Mouse (Mus musculus) hindbrain, embryonic 15.5 days (tissue): ENCODE data around the gene Dcaf5. TPM values are rescaled to one million over a fixed set of nuclear protein-coding genes. Genes with fewer than 3 reads are reported as not detected.

ENCODE experiments used
- ATAC-seq: fragments of 200-750 bp; cut with Nextera tagmentation; 2 replicates; pipeline ENCODE4 v1.8.0; 2017; ENCODE audit warnings: low read depth, moderate number of reproducible peaks, moderate TSS enrichment; ENCODE audit not compliant: low FRiP score
- H3K27ac ChIP-seq: fragments of 300-500 bp; sonication (generic); replicated peaks from 2 replicates; pipeline ENCODE4 v1.5.1; 2015; ENCODE audit warnings: mild to moderate bottlenecking, inconsistent platforms
- H3K27me3 ChIP-seq: fragments of 300-500 bp; sonication (generic); 2 replicates; pipeline ENCODE4 v1.6.1; 2015; ENCODE audit warnings: control low read depth, inconsistent platforms
- H3K36me3 ChIP-seq: fragments of 300-500 bp; sonication (generic); 2 replicates; pipeline ENCODE4 v1.6.1; 2015; ENCODE audit warnings: control low read depth, inconsistent platforms
- H3K4me1 ChIP-seq: fragments of 300-500 bp; sonication (generic); replicated peaks from 2 replicates; pipeline ENCODE4 v1.6.1; 2015; ENCODE audit warnings: control low read depth, inconsistent platforms
- H3K4me2 ChIP-seq: fragments of 300-500 bp; sonication (generic); 2 replicates; pipeline ENCODE4 v1.6.1; 2015; ENCODE audit warnings: moderate library complexity, mild to moderate bottlenecking, inconsistent platforms
- H3K4me3 ChIP-seq: fragments of 300-500 bp; sonication (generic); 2 replicates; pipeline ENCODE4 v1.5.1; 2015; ENCODE audit warnings: mild to moderate bottlenecking, inconsistent platforms
- H3K9ac ChIP-seq: fragments of 300-500 bp; sonication (generic); 2 replicates; pipeline ENCODE4 v1.6.1; 2015; ENCODE audit warnings: inconsistent platforms
- H3K9me3 ChIP-seq: fragments of 300-500 bp; sonication (generic); 2 replicates; pipeline ENCODE4 v1.6.1; 2016; ENCODE audit warnings: control low read depth, inconsistent platforms
- WGBS: fragments of 180-500 bp; shearing (Covaris S2); methylation state at CpG from one replicate; pipeline ENCODE4 v1.1.7; 2015; 5-methylcytosine and 5-hydroxymethylcytosine counted together
- polyA plus RNA-seq: library from polyadenylated mRNA; unstranded; fragments of >200 nt; fragmentation: Nextera tagmentation; extraction: Ambion mirVana; gene quantifications from 2 replicates; pipeline ENCODE4 v1.2.1, GENCODE M21; 2015

Dcaf5 gene
- polyA plus RNA-seq, 1 experiment from 2014 or later: 23.3 TPM

GRCm38 (mm10) chr12:80329641-80330040, 106.8 kb downstream of the Dcaf5 start:
- no peaks in the 10 kb centered on the region for H3K27me3 ChIP-seq
- H3K36me3 ChIP-seq: no peaks in the 10 kb centered on the region
- no peak overlapping the region for H3K4me3 ChIP-seq
- no peak overlapping the region for H3K27ac ChIP-seq
- H3K9me3 ChIP-seq: no peaks in the 10 kb centered on the region
- 50% methylated on average over 2 of the region's 2 CpGs for WGBS
- no peaks in the 10 kb centered on the region for H3K4me1 ChIP-seq
- no peak overlapping the region for H3K4me2 ChIP-seq
- H3K9ac ChIP-seq: no peak overlapping the region
- ATAC-seq: no peak

- no peaks in the 10 kb centered on the region for H3K27me3 ChIP-seq
- H3K4me1 ChIP-seq: no peaks in the 10 kb centered on the region
- no peak overlapping the region for H3K9ac ChIP-seq
- H3K27ac ChIP-seq: no peak overlapping the region
- no peak overlapping the region for H3K4me3 ChIP-seq
- H3K9me3 ChIP-seq: no peaks in the 10 kb centered on the region
- no peak for ATAC-seq
- no peak overlapping the region for H3K4me2 ChIP-seq
- H3K36me3 ChIP-seq: no peaks in the 10 kb centered on the region
These were observed 110.4 kb downstream of the Dcaf5 start for GRCm38 (mm10) chr12:80326047-80326446.

- Histone ChIP-seq H3K9ac (no peak overlapping the region), H3K4me1 (no peaks in the 10 kb centered on the region), H3K27ac (no peak overlapping the region), H3K4me3 (no peak overlapping the region), H3K4me2 (no peak overlapping the region), H3K36me3 (no peaks in the 10 kb centered on the region), H3K9me3 (no peaks in the 10 kb centered on the region), H3K27me3 (no peaks in the 10 kb centered on the region)
- ATAC-seq: no peak
- 73% methylated on average over 1 of the region's 1 CpGs for WGBS
These were observed 111.6 kb downstream of the Dcaf5 start for GRCm38 (mm10) chr12:80324785-80325131.

- Histone ChIP-seq H3K9me3 (no peaks in the 10 kb centered on the region), H3K27me3 (no peaks in the 10 kb centered on the region), H3K4me2 (no peak overlapping the region), H3K4me1 (no peaks in the 10 kb centered on the region), H3K9ac (no peak overlapping the region), H3K27ac (no peak overlapping the region), H3K4me3 (no peak overlapping the region), H3K36me3 (no peaks in the 10 kb centered on the region)
- 83% methylated on average over 9 of the region's 9 CpGs for WGBS
- no peak for ATAC-seq
These were observed 112.2 kb downstream of the Dcaf5 start for GRCm38 (mm10) chr12:80324051-80324784.

- H3K4me2 ChIP-seq: no peak overlapping the region
- WGBS: 76% methylated on average over 8 of the region's 8 CpGs
- H3K27ac ChIP-seq: no peak overlapping the region
- ATAC-seq: no peak
- H3K9ac ChIP-seq: no peak overlapping the region
- no peaks in the 10 kb centered on the region for H3K4me1 ChIP-seq
- H3K27me3 ChIP-seq: no peaks in the 10 kb centered on the region
- H3K4me3 ChIP-seq: no peak overlapping the region
- no peaks in the 10 kb centered on the region for H3K9me3 ChIP-seq
- H3K36me3 ChIP-seq: no peaks in the 10 kb centered on the region
These were observed 112.9 kb downstream of the Dcaf5 start for GRCm38 (mm10) chr12:80323371-80324050.

- ATAC-seq: no peak
- H3K9ac ChIP-seq: no peak overlapping the region
- no peaks in the 10 kb centered on the region for H3K36me3 ChIP-seq
- no peaks in the 10 kb centered on the region for H3K9me3 ChIP-seq
- no peak overlapping the region for H3K4me3 ChIP-seq
- H3K27me3 ChIP-seq: no peaks in the 10 kb centered on the region
- H3K4me2 ChIP-seq: no peak overlapping the region
- WGBS: 70% methylated on average over 6 of the region's 6 CpGs
- no peak overlapping the region for H3K27ac ChIP-seq
- H3K4me1 ChIP-seq: no peaks in the 10 kb centered on the region
These were observed 113.9 kb downstream of the Dcaf5 start for GRCm38 (mm10) chr12:80322494-80322893.

- no peaks in the 10 kb centered on the region for H3K27me3 ChIP-seq
- H3K36me3 ChIP-seq: no peaks in the 10 kb centered on the region
- WGBS: 85% methylated on average over 2 of the region's 2 CpGs
These were observed 117.3 kb downstream of the Dcaf5 start for GRCm38 (mm10) chr12:80319062-80319461.

GRCm38 (mm10) chr12:80315321-80315720, 121.1 kb downstream of the Dcaf5 start:
- Histone ChIP-seq H3K4me1 (no peaks in the 10 kb centered on the region), H3K4me2 (no peak overlapping the region), H3K9me3 (no peaks in the 10 kb centered on the region), H3K27ac (no peak overlapping the region), H3K9ac (no peak overlapping the region), H3K27me3 (no peaks in the 10 kb centered on the region), H3K36me3 (no peaks in the 10 kb centered on the region), H3K4me3 (no peak overlapping the region)
- no peak for ATAC-seq
- WGBS: 95% methylated on average over 2 of the region's 2 CpGs

More at GRCm38 (mm10) chr12:80319062-80319461, 117.3 kb downstream of the Dcaf5 start:
- H3K4me3 ChIP-seq: no peak overlapping the region
- ATAC-seq: no peak
- no peak overlapping the region for H3K27ac ChIP-seq
- no peaks in the 10 kb centered on the region for H3K4me1 ChIP-seq
- no peaks in the 10 kb centered on the region for H3K9me3 ChIP-seq
- H3K9ac ChIP-seq: no peak overlapping the region
- H3K4me2 ChIP-seq: no peak overlapping the region

GRCm38 (mm10) chr12:80311959-80312669, 124.3 kb downstream of the Dcaf5 start:
- Histone ChIP-seq H3K36me3 (no peaks in the 10 kb centered on the region), H3K9ac (no peak overlapping the region), H3K27ac (no peak overlapping the region), H3K4me1 (no peaks in the 10 kb centered on the region), H3K9me3 (no peaks in the 10 kb centered on the region), H3K4me2 (no peak overlapping the region), H3K27me3 (no peaks in the 10 kb centered on the region), H3K4me3 (no peak overlapping the region)
- 84% methylated on average over 3 of the region's 3 CpGs for WGBS
- ATAC-seq: no peak

- Histone ChIP-seq H3K9ac (no peak overlapping the region), H3K9me3 (no peaks in the 10 kb centered on the region), H3K27ac (no peak overlapping the region), H3K36me3 (no peaks in the 10 kb centered on the region), H3K27me3 (no peaks in the 10 kb centered on the region), H3K4me2 (no peak overlapping the region), H3K4me1 (no peaks in the 10 kb centered on the region), H3K4me3 (no peak overlapping the region)
- WGBS: 84% methylated on average over 3 of the region's 3 CpGs
- no peak for ATAC-seq
These were observed 128.8 kb downstream of the Dcaf5 start for GRCm38 (mm10) chr12:80307556-80307955.

GRCm38 (mm10) chr12:80304518-80304917, 131.9 kb downstream of the Dcaf5 start:
- no peaks in the 10 kb centered on the region for H3K27me3 ChIP-seq
- WGBS: 91% methylated on average over 3 of the region's 3 CpGs
- no peak overlapping the region for H3K4me3 ChIP-seq
- H3K4me1 ChIP-seq: no peaks in the 10 kb centered on the region
- no peak overlapping the region for H3K9ac ChIP-seq
- H3K36me3 ChIP-seq: no peaks in the 10 kb centered on the region
- H3K9me3 ChIP-seq: no peaks in the 10 kb centered on the region
- H3K27ac ChIP-seq: no peak overlapping the region
- no peak for ATAC-seq
- H3K4me2 ChIP-seq: no peak overlapping the region

GRCm38 (mm10) chr12:80300833-80301456, 135.5 kb downstream of the Dcaf5 start:
- Histone ChIP-seq H3K9me3 (no peaks in the 10 kb centered on the region), H3K4me1 (no peaks in the 10 kb centered on the region), H3K9ac (no peak overlapping the region), H3K27me3 (no peaks in the 10 kb centered on the region), H3K36me3 (no peaks in the 10 kb centered on the region), H3K4me2 (no peak overlapping the region), H3K4me3 (no peak overlapping the region), H3K27ac (no peak overlapping the region)
- ATAC-seq: no peak
- WGBS: 76% methylated on average over 9 of the region's 9 CpGs
